Mouse (Mus musculus) MEL-GATA-1-ER (cell line): ENCODE data around the gene Fos.
"Not testable (repeated sequence)": the region's sequence is repeated elsewhere in the genome, so short reads cannot be mapped to it uniquely, and the experiment has no call there.

Experiments used
- DNase-seq: peaks from one replicate; pipeline ENCODE4 v3.0.0-alpha.2; 2012; ENCODE audit warnings: low read depth; ENCODE audit errors: extremely low read depth

The Fos gene

GRCm38 (mm10) chr12:85523421-85524192 lies 49.9 kb downstream of the Fos start:
- no peak for DNase-seq

GRCm38 (mm10) chr12:85524193-85524858 lies 50.6 kb downstream of the Fos start:
- no peak for DNase-seq

DNA sequence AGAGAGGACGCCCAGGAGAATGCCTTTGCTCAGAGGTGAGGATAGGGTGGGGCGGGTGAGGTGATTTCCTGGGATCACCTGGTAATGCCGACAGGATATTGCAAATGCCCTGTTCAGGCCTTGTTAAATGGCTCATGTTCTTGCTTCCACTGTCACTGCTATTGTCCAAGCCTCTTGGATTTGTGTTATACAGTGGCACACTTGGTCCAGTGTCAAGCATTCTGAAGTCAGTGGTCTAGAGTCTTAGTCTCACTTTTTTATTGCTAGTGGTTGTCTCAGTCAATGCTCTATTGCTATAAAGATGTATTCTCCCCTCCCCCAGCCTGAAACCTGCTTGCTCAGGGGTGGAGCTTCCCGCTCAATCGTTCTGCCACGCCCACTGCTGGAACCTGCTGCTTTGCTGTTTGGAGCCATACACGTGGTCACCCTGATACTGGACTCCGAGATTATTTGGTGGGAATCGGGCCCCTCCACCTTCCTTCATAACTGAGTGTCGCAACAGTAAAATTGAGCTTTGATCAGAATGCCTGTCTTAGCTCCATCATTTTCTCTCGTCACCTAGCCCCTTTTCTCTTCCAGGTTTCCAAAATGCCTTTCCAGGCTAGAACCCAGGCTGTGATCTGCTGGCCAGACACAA lies 51.3 kb downstream of the Fos start:
- DNase-seq: not testable (repeated sequence)
